Mouse (Mus musculus): ENCODE measurements around the gene Lhb. TPM values are rescaled to one million over a fixed set of nuclear protein-coding genes. Genes with fewer than 3 reads are reported as not detected.

The Lhb gene
- polyA plus RNA-seq, 1 experiment from 2014 or later = 2.0 TPM

- Histone ChIP-seq H3K36me3 (peaks cover 20% of the 10 kb centered on the region), H3K27me3 (no peaks in the 10 kb centered on the region), H3K9ac (peak overlapping the region; percentile 85; the same call in 1 of the 2 replicates), H3K4me1 (replicated peaks) (peaks cover 23% of the 10 kb centered on the region), H3K4me3 (peak overlapping the region; percentile 81), H3K4me2 (peak overlapping the region; percentile 77), H3K27ac (replicated peaks) (peak overlapping the region; percentile 85; the same call in 1 of the 2 replicates), H3K9me3 (no peaks in the 10 kb centered on the region)
- WGBS = 31% methylated on average over 7 of the region's 7 CpGs
- ATAC-seq (ENCODE audit: low FRiP score, low read depth) = no peak; the same call in 1 of the 2 replicates
These were observed 46.6 kb downstream of the Lhb start for GRCm38 (mm10) chr7:45467090-45467670.

GRCm38 (mm10) chr7:45470869-45471268, 50.2 kb downstream of the Lhb start:
- H3K9me3 ChIP-seq = no peaks in the 10 kb centered on the region
- peaks cover 4% of the 10 kb centered on the region for H3K4me1 ChIP-seq (replicated peaks)
- H3K27ac ChIP-seq (replicated peaks) = no peak overlapping the region
- 12% methylated on average over 3 of the region's 3 CpGs for WGBS
- no peak overlapping the region for H3K4me2 ChIP-seq
- no peak overlapping the region for H3K9ac ChIP-seq
- no peaks in the 10 kb centered on the region for H3K27me3 ChIP-seq
- no peak for ATAC-seq (ENCODE audit: low FRiP score, low read depth)
- no peak overlapping the region for H3K4me3 ChIP-seq
- H3K36me3 ChIP-seq = no peaks in the 10 kb centered on the region

Small RNA genes lying within 50 kb of the gene (microRNA-seq; reads per million reads assigned to microRNA genes)
- not detected for gene Gm22133

Other genes with a start within 250 kb of the Lhb start
- gene Gfy, start 241.3 kb upstream of the Lhb start, polyA plus RNA-seq (2015; fragmentation: Nextera tagmentation; extraction: Ambion mirVana) = not detected in 2 replicates
- gene Pth2, start 239.8 kb upstream of the Lhb start, polyA plus RNA-seq (2015; fragmentation: Nextera tagmentation; extraction: Ambion mirVana) = 0.71 and 3.2 TPM in 2 replicates
- gene Ccdc155, start 215.9 kb upstream of the Lhb start, polyA plus RNA-seq (2015; fragmentation: Nextera tagmentation; extraction: Ambion mirVana) = 0.57 and 0.77 TPM in 2 replicates
- 10.8 and 11.9 TPM in 2 replicates for gene Dkkl1, start 208.7 kb upstream of the Lhb start, polyA plus RNA-seq (2015; fragmentation: Nextera tagmentation; extraction: Ambion mirVana)
- 54.2 and 69.9 TPM in 2 replicates for gene Tead2, start 205.1 kb upstream of the Lhb start, polyA plus RNA-seq (2015; fragmentation: Nextera tagmentation; extraction: Ambion mirVana)
- 1.4 and 1.7 TPM in 2 replicates for gene Cd37, start 181.7 kb upstream of the Lhb start, polyA plus RNA-seq (2015; fragmentation: Nextera tagmentation; extraction: Ambion mirVana)
- 0.62 and 1.3 TPM in 2 replicates for gene Slc6a16, start 179.7 kb upstream of the Lhb start, polyA plus RNA-seq (2015; fragmentation: Nextera tagmentation; extraction: Ambion mirVana)
- gene Slc6a21, start 143.3 kb upstream of the Lhb start, polyA plus RNA-seq (2015; fragmentation: Nextera tagmentation; extraction: Ambion mirVana) = 0.16 TPM in 1 of 2 replicates, not detected in the other
- 11.3 TPM in 2 replicates for gene Trpm4, start 87.0 kb upstream of the Lhb start, polyA plus RNA-seq (2015; fragmentation: Nextera tagmentation; extraction: Ambion mirVana)
- gene Hrc, start 85.5 kb upstream of the Lhb start, polyA plus RNA-seq (2015; fragmentation: Nextera tagmentation; extraction: Ambion mirVana) = 0.65 and 0.68 TPM in 2 replicates
- gene Ppfia3, start 53.8 kb upstream of the Lhb start, polyA plus RNA-seq (2015; fragmentation: Nextera tagmentation; extraction: Ambion mirVana) = 29.9 and 32.1 TPM in 2 replicates
- gene Lin7b, start 50.2 kb upstream of the Lhb start, polyA plus RNA-seq (2015; fragmentation: Nextera tagmentation; extraction: Ambion mirVana) = 33.7 and 38.7 TPM in 2 replicates
- 179 and 183 TPM in 2 replicates for gene Snrnp70, start 25.1 kb upstream of the Lhb start, polyA plus RNA-seq (2015; fragmentation: Nextera tagmentation; extraction: Ambion mirVana)
- not detected in 2 replicates for gene Kcna7, start 15.2 kb upstream of the Lhb start, polyA plus RNA-seq (2015; fragmentation: Nextera tagmentation; extraction: Ambion mirVana)
- gene Ntf5, start 7.1 kb upstream of the Lhb start, polyA plus RNA-seq (2015; fragmentation: Nextera tagmentation; extraction: Ambion mirVana) = 0.17 TPM in 1 of 2 replicates, not detected in the other
- 23.4 and 25.1 TPM in 2 replicates for gene Gys1, start 14.0 kb downstream of the Lhb start, polyA plus RNA-seq (2015; fragmentation: Nextera tagmentation; extraction: Ambion mirVana)
- 108 and 110 TPM in 2 replicates for gene Ruvbl2, start 17.3 kb downstream of the Lhb start, polyA plus RNA-seq (2015; fragmentation: Nextera tagmentation; extraction: Ambion mirVana)
- 5,657 and 5,762 TPM in 2 replicates for gene Ftl1, start 39.1 kb downstream of the Lhb start, polyA plus RNA-seq (2015; fragmentation: Nextera tagmentation; extraction: Ambion mirVana)
- gene Bax, start 46.1 kb downstream of the Lhb start, polyA plus RNA-seq (2015; fragmentation: Nextera tagmentation; extraction: Ambion mirVana) = 245 and 250 TPM in 2 replicates
- gene Tulp2, start 61.1 kb downstream of the Lhb start, polyA plus RNA-seq (2015; fragmentation: Nextera tagmentation; extraction: Ambion mirVana) = 0.13 and 0.30 TPM in 2 replicates
- gene Gm45808, start 66.0 kb downstream of the Lhb start, polyA plus RNA-seq (2015; fragmentation: Nextera tagmentation; extraction: Ambion mirVana) = not detected in 2 replicates
- 4.5 and 4.6 TPM in 2 replicates for gene Dhdh, start 68.0 kb downstream of the Lhb start, polyA plus RNA-seq (2015; fragmentation: Nextera tagmentation; extraction: Ambion mirVana)
- gene Nucb1, start 89.6 kb downstream of the Lhb start, polyA plus RNA-seq (2015; fragmentation: Nextera tagmentation; extraction: Ambion mirVana) = 137 TPM in 2 replicates
- gene Ppp1r15a, start 105.4 kb downstream of the Lhb start, polyA plus RNA-seq (2015; fragmentation: Nextera tagmentation; extraction: Ambion mirVana) = 13.8 and 14.4 TPM in 2 replicates
- 2.5 and 3.3 TPM in 2 replicates for gene Plekha4, start 105.5 kb downstream of the Lhb start, polyA plus RNA-seq (2015; fragmentation: Nextera tagmentation; extraction: Ambion mirVana)
- gene Hsd17b14, start 134.1 kb downstream of the Lhb start, polyA plus RNA-seq (2015; fragmentation: Nextera tagmentation; extraction: Ambion mirVana) = 0.18 and 0.26 TPM in 2 replicates
- 22.2 and 22.7 TPM in 2 replicates for gene Bcat2, start 149.3 kb downstream of the Lhb start, polyA plus RNA-seq (2015; fragmentation: Nextera tagmentation; extraction: Ambion mirVana)
- gene Fgf21, start 194.7 kb downstream of the Lhb start, polyA plus RNA-seq (2015; fragmentation: Nextera tagmentation; extraction: Ambion mirVana) = not detected in 2 replicates
- not detected in 2 replicates for gene Fut1, start 196.5 kb downstream of the Lhb start, polyA plus RNA-seq (2015; fragmentation: Nextera tagmentation; extraction: Ambion mirVana)
- gene Izumo1, start 201.0 kb downstream of the Lhb start, polyA plus RNA-seq (2015; fragmentation: Nextera tagmentation; extraction: Ambion mirVana) = 0.08 and 0.09 TPM in 2 replicates
- 20.2 and 24.3 TPM in 2 replicates for gene Rasip1, start 206.7 kb downstream of the Lhb start, polyA plus RNA-seq (2015; fragmentation: Nextera tagmentation; extraction: Ambion mirVana)
- 4.0 and 5.2 TPM in 2 replicates for gene Mamstr, start 219.2 kb downstream of the Lhb start, polyA plus RNA-seq (2015; fragmentation: Nextera tagmentation; extraction: Ambion mirVana)
- 0.05 and 0.32 TPM in 2 replicates for gene Fut2, start 245.6 kb downstream of the Lhb start, polyA plus RNA-seq (2015; fragmentation: Nextera tagmentation; extraction: Ambion mirVana)

Data from hindbrain, embryonic 15.5 days (tissue).